Mouse (Mus musculus): ENCODE data around the gene Bmpr1a. TPM values are rescaled to one million over a fixed set of nuclear protein-coding genes. Genes with fewer than 3 reads are reported as not detected.

The Bmpr1a gene
- total RNA-seq, 2 experiments from 2014 or later, result 42.4 to 54.7 TPM

DNA sequence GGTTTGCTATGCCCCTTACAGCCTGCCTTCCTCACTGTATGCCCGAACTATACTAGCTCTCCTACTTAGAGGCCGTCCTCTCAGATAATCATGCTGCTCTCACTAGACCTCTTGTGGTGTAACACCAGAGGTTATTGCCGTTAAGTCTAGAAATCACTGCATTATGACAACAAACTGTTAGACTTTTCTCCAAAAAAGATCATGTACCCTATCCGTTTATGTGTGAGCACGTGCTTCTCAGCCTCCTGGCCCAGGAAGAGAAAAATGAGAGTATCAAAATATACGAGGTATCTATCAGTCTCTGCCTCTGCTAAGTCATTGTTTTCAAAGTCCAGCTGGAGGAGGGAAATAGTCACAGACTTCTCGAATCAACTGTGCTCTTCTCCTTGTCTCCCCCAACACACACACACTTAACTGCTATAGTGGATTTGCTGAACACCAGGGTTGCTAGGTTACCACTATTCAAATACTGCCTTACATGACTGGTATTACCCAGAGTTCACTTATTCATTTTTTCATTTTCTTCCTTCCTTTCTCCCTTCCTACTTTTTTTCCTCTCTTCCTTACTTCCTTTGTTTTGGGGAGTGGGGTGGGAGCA, 5.8 kb upstream of the Bmpr1a start:
- no peak for DNase-seq
- intact Hi-C loops (cut with DNase I), result no loop called here

DNA sequence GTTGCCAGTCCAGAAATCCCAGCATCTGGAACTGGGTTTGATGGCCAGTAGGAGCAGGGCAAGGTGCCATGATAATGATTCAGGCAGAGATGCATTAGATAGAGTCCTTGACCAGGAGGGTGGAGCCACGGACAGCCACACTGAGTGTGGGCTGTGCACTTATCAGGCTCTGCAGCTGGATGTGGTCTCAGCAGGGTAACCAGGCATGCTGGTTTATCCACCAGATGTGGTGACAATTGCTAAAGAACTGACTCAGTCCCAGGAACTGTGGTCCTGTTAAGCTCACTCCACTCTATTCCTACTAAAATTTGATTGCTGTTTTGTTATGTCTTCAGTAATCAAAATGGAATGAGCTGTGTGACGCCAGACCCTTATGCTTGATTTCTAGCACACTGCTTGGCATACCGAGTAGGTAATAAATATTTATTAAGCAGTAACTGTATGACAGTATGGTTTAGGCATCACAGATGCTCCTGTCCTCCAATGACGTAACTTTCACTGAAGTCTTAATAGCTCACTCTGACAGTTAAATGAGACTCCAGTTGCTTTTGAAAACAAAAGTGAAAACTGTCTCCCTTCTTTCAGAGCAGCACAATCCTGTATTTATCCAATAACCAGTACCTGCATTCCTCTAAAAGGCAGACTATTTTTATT, 5.2 kb upstream of the Bmpr1a start:
- DNase-seq, result no peak
- intact Hi-C loops (cut with DNase I), result no loop called here

DNA sequence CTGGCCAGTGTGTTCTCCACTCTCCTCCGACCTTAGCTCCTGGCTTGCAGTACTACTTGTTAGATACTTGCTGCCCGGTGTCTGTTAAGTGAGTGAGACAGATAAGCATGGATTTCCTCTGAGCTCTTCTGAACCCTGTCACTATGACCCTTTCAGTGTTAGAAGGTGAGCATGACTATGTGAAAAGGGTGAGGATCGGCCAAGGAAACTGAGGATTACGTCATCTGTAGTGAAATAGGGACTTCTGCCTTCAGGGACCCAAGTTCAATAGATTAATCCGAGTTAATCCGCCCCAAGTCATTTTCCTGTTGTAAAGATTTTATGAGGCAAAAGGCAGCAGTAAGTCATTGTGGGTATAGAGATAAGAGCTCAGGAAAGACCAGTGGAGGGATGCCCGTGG, 2.2 kb upstream of the Bmpr1a start:
- intact Hi-C loops (cut with DNase I), result no loop called here

DNA sequence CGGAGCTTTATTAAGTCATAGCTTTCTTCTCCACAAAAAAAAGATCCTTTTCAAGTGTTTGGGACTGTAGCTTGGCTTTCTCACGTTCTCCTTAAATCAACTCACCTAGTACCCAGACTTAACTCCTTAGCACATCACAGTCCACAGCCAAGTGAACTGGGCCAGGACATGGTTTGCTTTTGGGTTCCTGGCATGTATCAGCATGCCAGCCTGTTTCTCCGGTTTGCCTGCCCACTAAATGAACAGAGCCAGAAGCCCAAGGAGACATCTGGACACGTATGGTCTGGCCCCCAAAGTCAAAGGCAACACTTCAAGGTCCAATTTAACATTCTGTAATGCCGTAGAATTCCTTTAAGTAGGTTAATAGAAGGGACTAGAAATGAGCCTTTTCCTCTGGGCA, 1.2 kb upstream of the Bmpr1a start:
- intact Hi-C loops (cut with DNase I), result loop anchor here (5.0 kb wide), 1 partner anchor 42 kb away; no protein-coding TSS in a partner anchor
- no peak for DNase-seq

More for the DNA sequence above, 2.2 kb upstream of the Bmpr1a start:
- DNase-seq, result no peak

DNA sequence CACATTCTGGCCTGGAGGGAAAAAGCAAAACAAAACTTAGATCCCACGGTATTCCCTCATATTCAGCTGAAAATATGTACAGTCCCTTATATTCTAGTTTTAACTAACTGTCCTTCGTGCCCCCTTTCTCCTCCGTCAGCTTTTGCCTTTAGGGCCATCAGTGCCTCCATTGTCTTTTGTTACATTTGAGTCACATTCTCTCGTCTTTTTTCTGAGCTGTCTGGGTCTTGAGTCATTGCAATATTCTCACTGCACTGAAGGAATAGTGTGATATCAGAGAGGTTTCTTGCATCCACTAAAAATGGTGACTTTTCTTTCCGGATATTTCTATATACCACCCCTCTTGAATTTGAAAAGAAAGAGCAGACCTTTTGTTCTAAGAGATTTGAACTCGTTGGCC, 618 bp upstream of the Bmpr1a start:
- intact Hi-C loops (cut with DNase I), result loop anchor here (5.0 kb wide), 1 partner anchor 41 kb away; no protein-coding TSS in a partner anchor
- DNase-seq, result no peak

DNA sequence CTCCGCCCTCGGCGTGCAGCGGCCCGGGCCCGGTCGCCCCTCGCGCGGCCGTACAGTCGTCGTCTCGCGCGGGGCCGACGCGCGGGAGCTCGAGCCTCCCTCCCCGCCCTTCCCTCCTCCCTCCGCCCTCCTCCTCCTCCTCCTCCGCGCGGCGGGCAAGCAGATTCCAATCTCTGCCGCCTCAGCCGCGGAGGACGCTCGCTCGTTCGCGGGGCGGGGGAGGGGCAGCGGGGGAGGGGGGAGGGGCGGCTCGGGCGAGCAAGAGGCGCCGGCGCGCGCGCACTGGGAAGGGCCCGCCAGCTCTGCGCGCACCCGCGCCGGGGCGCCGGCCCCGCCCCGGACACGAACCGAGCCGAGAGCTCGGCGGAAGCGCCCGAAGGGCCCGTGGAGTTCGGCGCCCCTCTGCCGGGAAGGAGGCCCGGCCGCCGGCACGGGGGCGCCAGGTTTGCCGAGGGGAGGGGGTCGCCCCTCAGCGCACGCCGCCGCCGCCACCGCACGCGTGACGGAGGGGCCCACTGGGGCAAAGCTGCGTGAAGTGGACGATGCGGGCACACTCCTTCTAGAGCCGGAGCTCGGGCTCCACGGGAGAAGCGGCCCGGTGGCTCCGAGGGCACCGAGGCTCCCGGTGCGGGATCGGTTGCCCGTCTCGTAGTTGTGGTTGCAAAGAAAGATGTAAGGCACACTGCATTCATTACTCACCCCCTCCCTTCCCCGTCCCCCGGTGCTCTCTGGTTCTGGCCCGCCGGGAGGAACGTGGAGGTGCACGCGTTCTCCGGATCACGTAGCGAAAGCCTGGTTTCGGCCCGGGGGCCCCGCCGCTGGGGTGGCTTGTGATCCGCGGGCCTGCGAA, 441 bp downstream of the Bmpr1a start:
- intact Hi-C loops (cut with DNase I), result loop anchor here (5.0 kb wide), 1 partner anchor 40 kb away; no protein-coding TSS in a partner anchor

DNA sequence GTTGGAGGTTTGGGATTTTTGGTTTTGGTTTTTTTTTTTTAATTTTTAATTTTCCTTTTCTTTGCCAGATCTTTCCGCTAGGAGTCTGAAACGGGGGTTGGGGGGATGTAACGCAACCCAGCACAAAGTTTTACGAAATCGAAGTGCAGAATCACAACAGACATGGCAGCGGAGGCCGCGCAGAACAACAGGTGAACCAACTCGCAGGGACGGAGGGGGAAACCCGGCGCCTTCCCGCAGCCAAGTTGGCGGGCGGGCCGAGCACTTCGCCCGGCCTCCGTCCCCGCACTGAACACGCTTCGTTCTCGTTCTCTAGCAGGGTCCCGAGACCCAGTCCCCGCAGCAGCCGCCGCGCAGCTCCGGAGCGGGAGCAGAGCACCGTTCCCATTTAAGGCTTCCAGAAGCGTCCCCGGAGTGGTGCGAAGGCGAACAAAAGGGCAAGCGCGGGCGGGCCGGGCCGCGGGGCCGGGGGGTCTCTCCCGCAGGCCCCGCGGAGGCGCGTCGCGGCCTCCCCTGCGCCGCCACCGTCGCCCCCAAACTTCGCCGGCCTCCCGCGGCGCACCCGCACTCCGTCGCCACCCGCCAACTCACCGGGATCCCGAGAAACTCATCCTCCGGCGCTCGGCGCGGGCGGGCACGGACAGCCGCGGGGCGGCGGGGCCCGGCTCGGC, 1.2 kb downstream of the Bmpr1a start:
- peak; percentile 13 to 61 for DNase-seq
- intact Hi-C loops (cut with DNase I), result loop anchor here (5.0 kb wide), 1 partner anchor 40 kb away; no protein-coding TSS in a partner anchor

More for the DNA sequence above, 441 bp downstream of the Bmpr1a start:
- DNase-seq, result peak; percentile 81 to 82

DNA sequence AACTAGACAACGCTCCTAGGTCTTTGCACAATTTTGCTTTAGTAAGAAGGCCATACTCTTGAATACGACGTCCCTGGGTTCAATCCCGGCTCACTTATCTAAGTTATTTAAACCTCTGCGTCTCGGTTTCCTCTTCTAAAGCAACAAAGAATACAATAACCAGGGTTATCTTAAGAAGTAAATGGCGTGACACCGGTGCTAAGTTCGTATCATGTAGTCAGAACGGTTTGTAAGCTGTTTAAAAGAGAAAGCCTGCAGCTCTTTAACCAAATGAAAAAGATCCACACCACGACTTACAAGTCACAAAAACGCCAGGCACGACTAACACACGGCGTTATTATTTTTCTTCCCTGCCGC, 1.7 kb downstream of the Bmpr1a start:
- no peak for DNase-seq
- intact Hi-C loops (cut with DNase I), result loop anchor here (5.0 kb wide), 1 partner anchor 39 kb away; no protein-coding TSS in a partner anchor

DNA sequence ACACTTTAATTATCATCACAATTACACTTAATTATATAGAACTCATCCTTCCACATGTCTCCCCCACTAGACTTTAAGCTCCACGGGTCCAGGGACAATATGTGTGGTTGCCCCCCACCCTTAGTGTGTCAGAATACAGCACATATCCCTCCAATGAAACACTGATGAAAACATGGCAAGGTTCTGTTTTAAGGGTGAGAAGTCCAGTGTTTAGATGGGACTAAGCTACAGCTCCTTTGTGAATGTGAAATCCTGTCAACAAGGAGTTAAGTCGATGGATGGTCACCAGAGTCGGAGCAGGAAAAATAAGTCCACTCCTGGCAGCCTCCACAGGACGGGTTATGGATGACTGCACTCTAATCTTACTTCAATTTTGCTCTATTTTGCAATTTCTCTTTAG, 2.8 kb downstream of the Bmpr1a start:
- intact Hi-C loops (cut with DNase I), result loop anchor here (5.0 kb wide), 1 partner anchor 38 kb away; no protein-coding TSS in a partner anchor

DNA sequence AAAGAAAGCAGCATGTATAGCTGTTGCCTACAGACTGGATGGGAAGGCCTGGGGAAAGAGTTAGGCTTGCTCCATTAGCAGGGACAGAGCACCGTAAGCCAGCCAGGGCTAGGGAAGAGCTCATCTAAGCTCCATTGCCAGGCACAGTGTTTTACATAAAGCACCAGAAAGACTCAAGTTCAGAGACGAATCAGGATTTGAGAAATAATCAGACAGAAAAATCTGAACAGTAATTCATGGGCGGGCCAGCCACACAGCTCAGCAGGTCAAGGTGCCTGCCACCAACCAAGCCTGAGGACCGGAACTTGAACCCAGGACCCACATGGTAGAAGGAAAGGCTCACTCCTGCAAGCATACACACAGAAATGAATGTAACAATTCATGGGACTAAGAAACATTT, 3.5 kb downstream of the Bmpr1a start:
- intact Hi-C loops (cut with DNase I), result loop anchor here (5.0 kb wide), 1 partner anchor 37 kb away; no protein-coding TSS in a partner anchor

More for the DNA sequence above, 2.8 kb downstream of the Bmpr1a start:
- DNase-seq, result no peak

DNA sequence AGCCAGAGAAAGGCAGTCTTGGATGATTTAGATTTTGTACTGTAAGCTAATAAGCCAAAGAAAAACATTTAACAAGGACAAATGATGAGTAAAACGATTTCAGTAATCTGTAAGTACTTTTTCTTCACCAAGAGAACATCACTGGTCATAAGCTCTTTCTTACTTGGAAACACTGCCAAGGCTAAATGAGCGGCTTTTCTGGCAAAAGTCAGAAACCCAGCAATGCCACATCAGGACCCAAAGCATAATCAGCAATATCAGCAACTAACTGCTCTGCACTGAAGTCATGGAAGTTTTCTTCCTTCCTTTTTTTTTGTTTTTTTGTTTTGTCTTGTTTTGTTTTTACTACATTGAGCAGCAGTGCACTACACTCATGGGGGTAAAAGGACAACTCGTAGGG, 5.8 kb downstream of the Bmpr1a start:
- intact Hi-C loops (cut with DNase I), result no loop called here
- DNase-seq, result no peak

More for the DNA sequence above, 3.5 kb downstream of the Bmpr1a start:
- DNase-seq, result no peak

DNA sequence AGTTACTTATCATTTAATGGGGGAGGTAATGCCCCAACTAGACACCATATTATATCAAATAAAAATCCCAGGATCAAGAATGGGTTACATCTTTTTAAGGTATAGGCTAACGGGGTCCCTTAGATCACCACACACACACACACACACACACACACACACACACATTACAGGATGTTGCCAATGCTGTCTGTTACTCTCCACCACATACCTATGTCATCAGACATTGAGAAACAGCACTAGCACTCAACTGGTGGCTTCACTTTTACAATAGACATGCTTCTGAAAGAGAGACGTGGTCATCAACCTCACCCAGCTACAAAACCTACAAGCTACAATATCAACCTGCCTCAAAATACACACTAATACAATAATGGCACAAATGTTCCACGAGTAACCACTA, 9.5 kb downstream of the Bmpr1a start:
- intact Hi-C loops (cut with DNase I), result no loop called here

DNA sequence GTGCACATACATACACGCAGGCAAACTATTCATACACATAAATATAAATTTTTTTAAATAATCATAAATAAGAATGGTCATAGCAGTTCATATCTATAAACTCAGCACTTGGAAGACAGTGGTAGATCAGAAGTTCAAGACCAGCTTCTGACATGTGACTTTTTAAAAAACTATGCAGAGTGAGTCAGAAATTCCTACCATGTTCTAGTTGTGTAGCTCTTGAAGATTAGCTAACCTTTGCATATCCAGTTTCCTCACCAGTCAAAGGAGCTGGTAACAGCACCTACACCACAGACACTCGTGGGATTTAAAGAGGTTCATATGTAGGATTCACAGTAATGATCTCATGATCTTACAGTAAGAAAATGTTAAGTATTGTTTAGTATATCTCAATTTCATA, 10.5 kb downstream of the Bmpr1a start:
- intact Hi-C loops (cut with DNase I), result no loop called here
- DNase-seq, result no peak

More for the DNA sequence above, 9.5 kb downstream of the Bmpr1a start:
- DNase-seq, result no peak

DNA sequence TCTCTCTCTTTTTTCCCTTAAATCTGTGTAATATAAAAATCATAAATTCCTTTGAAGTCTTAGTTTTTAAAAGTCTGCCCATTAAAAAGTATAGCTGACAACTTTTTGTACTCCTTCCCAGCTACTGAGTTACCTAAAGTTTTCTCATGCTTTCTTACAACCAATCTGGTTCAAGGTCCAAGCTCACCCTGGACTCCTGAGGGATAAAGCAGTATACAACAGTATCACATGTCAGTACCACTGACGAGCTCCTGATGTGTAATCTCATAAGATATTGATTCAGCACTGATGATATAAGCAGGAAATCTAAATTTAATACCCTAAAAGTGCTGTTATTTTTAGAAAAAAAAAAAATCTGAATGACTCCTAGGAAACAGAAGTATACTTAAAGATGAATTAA, 12.2 kb downstream of the Bmpr1a start:
- no peak for DNase-seq
- intact Hi-C loops (cut with DNase I), result no loop called here

DNA sequence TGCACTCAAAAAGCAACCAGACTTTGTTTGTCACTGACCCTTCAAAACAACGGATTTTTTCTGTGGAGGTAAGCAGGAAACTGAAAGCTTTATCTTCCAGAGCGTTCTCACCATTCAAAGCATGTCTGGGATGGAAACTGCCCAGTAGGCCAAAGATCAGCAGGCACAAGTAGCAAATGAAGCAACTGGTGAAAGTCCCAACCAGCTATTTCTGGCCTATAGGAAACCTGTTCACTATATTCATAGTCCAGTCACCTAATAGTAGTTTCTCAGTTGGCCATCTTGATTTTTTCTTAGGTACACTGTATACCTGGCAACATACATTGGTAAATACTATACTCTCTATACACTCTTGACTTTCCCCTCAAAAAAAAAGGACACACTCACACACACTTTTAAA, 13.2 kb downstream of the Bmpr1a start:
- no peak for DNase-seq
- intact Hi-C loops (cut with DNase I), result no loop called here

DNA sequence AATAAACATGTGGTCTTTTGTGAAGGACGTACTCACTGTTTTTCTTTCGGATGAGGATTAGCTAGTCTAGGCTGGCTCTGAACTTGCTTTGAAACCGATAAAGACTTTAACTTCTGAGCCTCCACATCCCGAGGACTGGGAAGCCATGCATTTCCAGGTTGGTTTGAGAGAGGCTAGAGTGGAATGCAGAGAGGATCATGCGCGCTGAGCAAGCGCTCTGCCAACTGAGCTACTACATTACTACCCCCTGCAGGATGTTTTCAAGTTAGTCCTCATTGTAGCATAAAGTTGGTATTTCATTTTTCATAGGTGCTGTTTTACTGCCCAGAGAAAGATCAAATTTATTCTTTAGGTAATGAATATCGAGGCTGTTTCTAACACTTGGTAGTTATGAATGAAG, 17.0 kb downstream of the Bmpr1a start:
- DNase-seq, result no peak
- intact Hi-C loops (cut with DNase I), result no loop called here

DNA sequence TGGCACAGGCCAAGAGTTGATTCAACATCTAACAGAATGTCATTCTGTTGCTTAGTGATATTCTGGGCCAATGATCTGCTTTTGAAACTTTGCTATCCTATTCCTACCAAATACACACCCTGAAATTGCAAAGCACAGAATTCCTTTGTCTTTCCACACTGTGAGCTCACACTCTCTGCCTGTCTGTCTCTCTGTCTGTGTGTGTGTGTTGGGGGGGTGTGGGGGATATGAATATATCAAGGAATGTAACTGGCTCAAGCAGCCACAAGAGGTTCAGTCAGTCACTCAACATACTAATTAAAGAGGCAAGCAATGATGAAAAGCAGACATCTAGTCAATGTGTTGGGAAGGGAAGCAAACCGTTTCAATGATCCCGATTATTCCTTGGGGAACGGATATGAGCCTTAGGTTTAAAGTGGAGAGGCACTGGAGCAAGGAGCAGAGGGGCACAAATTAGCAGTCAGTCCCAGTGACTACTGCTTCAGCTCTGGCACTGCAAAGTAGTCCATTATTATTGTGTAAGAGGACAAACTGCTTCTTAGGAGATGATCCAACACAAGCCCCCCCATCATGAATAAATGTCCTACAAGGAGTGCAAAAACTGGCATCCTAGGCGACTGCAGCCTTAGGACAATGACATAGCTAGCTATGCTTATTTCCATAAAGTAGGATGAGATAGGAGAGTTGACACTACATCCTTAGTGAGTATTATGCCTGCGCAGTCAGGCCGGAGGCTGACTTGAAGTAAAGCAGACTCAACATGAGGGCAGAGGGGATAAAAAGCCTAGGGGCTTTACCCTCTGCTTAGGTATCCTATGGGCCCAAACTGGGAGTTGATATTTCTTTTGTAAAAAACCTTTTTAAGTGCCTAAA, 19.4 kb downstream of the Bmpr1a start:
- intact Hi-C loops (cut with DNase I), result no loop called here
- DNase-seq, result no peak

DNA sequence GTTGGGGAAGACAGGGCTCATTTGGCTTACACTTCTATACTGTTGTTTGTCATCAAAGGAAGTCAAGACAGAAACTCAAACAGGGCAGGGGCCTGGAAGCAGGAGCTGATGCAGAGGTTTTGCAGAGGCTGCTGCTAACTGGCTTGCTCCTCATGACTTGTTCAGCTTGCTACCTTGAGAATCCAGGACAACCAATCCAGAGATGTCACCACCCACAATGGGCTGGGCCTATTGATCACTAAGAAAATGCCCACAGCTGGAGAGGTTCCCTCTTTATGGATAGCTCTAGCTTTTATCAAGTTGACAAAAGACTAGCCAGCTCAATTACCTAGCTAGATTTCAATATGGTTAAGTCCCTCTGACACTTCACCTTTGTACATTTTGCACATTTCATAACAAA, 31.6 kb downstream of the Bmpr1a start:
- no peak for DNase-seq

DNA sequence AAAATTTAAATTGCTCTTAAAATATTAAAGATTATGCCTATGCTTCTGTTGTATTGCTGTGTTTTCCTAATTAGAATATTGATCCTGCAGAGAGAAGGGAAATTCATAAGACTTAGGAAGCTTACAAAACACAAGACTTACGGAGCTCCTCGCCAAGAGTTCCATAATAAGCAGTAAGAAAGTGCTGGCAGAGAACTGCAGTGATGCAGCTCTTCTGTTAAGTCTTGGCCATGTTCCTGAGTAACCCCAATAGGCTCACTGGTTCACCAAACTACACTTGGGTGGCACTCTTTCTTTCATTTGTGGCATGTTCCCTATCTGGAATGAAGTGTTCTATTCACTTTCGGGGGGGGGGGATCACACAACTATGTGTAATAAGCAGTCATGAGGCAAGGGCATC, 36.9 kb downstream of the Bmpr1a start:
- no peak for DNase-seq
- intact Hi-C loops (cut with DNase I), result no loop called here

More for the DNA sequence above, 31.6 kb downstream of the Bmpr1a start:
- intact Hi-C loops (cut with DNase I), result no loop called here
